Mouse (Mus musculus) left cerebral cortex, adult 9 months (tissue): ENCODE data around the gene Sult2b1.

Source experiments
- DNase-seq, 2 experiments: peaks; one replicate each; pipeline ENCODE4 v3.0.0; 2022; ENCODE audit warnings: low spot score in 2 of 2

The Sult2b1 gene

DNA sequence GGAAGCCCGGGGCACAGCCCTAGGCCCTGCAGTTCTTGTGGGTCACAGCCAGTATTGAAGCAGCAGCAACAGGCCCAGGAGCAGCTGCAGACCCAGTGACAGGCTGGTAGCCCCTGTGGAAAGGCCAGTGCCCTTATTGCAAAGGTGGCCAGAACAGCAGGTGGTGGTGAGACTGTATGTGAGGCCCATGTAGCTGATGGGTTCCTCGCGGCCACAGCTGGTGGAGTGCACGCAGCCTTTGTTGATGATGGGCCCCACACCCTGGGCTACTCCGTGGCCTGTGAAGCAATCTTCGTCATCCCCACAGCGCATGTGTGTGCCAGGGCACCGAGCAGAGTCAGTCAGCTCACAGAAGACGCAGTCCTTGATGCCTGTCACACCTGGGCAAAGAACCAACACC, 59.3 kb downstream of the Sult2b1 start:
- no peak for DNase-seq

DNA sequence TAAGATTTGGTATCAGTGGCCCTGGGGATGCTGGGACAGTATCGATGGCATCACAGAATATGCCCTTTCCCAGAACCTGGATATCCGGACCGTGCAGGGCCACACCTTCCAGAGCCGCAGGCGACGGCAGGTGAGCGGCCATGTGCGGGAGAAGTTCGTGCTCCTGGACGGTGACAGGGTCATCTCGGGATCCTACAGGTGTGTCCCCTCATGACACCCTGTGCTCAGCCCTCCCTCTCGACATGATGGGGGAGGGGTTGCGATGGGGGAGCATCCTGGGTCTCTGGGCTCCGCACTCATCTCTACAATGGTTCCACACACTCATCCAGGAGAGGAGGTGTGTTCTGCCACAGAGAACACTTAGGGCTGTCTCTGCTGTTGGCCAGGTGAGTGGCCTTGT, 60.7 kb downstream of the Sult2b1 start:
- DNase-seq, result no peak

DNA sequence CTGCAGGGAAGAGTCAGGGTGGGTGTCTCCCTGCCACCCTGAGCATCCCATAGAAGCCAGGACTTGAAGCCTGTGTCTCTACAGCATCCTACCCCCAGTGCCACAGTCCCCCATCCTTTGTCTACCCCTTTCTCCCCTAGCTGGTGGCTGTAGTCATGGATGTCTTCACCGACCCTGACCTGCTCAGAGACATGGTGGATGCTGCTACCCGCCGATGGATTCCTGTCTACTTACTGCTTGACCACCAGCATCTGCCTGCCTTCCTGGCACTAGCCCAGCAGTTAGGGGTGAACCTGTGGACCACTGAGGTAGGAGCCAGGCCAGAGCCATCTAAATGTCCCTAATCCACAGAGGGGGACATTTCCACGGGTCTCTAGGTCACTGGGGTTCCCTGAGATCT, 61.2 kb downstream of the Sult2b1 start:
- DNase-seq, result no peak

DNA sequence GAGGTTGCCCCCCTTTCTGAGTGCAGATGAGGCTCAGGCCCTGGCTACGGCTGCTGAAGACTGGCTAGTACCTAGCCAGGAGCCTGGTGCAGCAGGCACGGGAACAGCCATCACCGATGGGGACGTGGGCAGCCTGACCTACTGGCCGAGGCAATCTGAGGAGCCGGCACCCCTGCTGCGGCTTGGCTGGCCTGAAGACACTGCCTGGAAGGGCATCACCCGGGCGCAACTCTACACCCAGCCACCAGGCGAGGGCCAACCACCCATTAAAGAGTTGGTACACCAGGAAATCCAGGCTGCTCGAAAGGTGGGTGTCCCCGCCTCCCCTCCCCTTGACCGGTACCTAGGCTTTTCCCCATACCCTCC, 62.1 kb downstream of the Sult2b1 start:
- no peak for DNase-seq

- DNase-seq, result no peak
These were observed 62.7 kb downstream of the Sult2b1 start for GRCm38 (mm10) chr7:45721642-45722347.

DNA sequence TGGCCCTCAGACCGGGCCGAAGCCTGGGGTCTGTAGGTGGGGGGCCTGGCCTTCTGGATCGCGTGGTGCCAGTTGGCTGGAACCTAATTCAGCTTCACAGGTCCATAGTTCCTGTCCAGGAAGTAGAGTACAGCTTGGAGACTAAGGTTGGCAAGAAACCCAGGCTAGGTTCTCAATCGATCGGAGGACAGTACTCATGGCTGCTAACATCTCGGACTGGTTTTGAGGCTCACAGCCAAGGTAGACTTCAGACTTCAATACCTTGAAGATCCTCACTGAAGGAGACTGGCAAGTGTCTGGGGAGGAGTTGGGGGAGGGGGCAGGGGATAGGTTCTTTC, 63.3 kb downstream of the Sult2b1 start:
- no peak for DNase-seq

GRCm38 (mm10) chr7:45720413-45721233, 63.8 kb downstream of the Sult2b1 start, which contains the start of gene Fam83e:
Gene Fam83e, plus strand, starts transcription at chr7:45721212.
- DNase-seq, result no peak

DNA sequence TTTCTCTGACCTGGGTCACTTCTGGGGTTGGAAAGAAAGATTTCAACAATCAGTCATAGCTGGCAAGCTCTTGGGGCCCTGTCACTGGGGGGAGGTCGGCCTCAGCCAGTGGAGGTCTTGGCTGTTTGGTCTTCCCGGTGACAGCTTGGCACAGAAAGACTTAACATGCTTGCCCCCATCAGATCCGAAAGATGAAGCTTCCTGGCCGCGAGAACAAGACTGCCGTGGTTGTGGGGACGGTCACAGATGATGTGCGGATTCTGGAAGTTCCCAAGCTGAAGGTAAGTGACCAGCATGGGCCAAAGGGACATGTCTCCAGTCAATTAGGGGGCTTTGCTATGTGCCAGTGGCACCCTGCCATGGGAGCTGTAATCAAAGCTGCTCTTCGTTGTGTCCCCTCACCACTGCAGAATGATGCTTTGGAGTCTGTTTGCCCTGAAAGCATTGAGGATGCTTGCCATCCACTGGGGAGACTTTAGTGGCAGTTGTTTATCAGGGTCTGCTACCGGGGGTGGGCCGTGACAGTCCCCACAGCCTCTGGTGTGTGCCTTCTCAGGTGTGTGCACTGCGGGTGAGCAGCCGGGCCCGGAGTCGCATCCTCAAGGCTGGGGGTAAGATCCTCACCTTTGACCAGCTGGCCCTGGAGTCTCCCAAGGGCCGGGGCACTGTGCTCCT, 64.6 kb downstream of the Sult2b1 start:
- DNase-seq, result no peak

GRCm38 (mm10) chr7:45719180-45719579, 65.3 kb downstream of the Sult2b1 start:
- no peak for DNase-seq

- no peak for DNase-seq
These were observed 66.1 kb downstream of the Sult2b1 start for GRCm38 (mm10) chr7:45718331-45718730.

DNA sequence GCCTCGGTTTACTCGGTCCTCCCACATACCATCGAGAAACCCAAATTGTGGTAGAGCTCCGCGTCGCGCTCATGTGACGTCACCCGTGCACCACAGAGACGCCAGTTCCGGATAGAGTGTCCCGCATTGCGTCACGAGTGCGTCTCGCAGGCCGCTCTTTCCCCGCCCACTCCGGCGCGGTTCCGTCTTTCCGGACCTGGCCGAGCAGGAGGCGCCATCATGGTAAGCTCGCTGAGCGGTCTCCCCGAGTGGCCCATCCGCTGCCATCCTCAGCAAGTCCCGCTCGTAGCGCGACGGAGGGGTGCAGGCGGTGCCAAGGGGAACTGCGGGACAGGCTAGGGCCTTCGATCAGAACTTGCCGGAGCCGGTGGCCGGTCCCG, 66.6 kb downstream of the Sult2b1 start, which contains the start of gene Sphk2:
TSS of gene Sphk2 (minus strand) at position 85 of the 380 bp plus-strand sequence.
- DNase-seq, result peak; percentile 96 to 99

DNA sequence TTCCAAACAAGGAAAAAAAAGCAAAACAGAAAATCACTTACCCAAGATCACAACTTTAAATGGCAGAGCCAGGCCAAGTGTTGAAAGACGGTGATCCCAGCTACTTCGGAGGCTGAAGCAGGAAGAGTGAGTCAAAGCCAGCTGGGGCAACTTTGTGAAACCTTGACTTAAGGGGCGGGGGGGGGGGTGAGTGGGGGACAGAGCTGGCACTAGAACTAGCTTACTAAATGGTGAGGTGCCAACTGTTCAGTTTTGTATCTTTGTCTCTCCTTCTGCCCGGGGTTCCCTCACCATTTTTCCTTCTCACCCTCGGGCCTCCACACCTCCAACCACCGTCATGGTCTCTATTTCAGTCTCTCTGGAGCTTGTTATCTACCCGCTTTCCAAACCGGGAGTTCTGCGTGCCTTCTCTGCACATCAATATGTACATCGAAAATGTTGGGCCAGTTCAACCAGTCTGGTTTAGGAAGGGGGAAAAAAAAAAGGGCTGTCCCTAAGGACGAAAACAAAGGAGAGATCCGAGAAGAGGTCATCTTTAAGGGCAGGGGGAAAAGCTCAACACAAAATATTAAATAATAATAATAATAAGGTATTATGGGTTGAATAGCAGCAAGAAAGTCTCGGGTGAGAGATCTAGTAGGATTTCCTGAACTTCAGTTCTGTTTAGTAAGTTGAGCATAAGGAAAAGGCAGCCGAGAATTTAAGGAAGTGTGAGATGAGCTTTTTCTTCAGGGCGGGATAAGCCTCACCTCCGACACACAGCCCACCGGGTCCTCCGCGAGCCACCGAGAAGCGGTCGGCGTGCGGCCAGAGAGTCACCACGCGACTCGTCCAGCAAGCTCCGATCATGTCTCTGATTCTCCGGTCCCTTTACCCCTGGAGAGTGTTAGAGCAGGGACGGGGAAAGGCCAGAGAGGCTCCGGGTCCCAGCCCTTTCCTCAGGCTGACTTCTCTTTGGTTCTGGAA, 67.2 kb downstream of the Sult2b1 start:
- DNase-seq, result no peak

DNA sequence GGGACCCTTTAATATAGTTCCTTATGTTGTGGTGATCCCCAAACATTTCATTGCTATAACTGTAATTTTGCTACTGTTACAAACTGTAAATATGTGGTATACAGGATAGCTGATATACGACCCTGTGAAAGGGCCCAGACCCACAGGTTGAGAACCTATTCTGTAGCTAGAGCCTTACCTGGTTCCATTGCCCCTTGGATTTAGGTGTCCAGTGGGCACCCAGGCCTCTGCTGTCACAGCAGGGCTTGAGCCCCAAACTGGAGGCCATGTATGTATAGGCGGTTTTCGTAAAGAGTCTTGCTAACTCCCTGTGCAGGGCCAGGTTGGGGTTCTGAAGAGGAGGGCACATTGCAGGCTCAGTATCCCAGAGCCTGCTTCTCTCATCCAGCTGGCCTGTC, 68.0 kb downstream of the Sult2b1 start:
- DNase-seq, result no peak

GRCm38 (mm10) chr7:45715741-45716459, 68.6 kb downstream of the Sult2b1 start:
- DNase-seq, result no peak

DNA sequence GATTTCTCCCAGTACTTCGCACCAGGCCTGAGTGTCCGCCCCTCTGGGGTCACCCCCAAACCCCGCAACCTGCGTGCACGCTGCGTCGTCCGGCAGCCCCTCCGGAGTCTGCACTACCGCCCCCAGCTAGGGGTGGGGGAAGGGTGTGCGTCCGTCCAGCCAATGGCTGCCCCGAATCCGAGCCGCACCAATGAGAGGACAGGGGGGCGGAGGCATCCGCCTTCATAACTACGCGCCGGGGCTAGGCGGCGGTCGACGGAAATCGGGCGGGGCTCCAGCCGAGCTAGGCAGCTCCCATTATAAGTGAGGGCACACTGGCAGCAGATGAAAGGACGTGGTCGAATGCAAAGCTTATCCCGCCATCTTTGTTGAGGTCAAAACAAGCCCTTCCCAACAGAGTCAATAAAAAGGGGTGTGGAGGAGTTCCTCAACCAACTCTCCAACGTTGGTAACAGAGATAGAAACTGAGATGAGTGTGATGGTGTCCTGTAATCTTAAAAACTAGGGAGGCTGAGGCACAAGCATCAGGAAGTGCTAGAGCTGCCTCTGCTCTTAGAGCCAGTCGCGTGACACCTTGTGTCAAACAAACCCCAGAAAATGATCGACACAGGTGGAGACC, 69.3 kb downstream of the Sult2b1 start, which contains the start of gene Rpl18:
TSS of gene Rpl18 (plus strand) at position 368 of the 619 bp plus-strand sequence.
- DNase-seq, result peak; percentile 97 to 99

GRCm38 (mm10) chr7:45714630-45715089, 69.8 kb downstream of the Sult2b1 start:
- no peak for DNase-seq

DNA sequence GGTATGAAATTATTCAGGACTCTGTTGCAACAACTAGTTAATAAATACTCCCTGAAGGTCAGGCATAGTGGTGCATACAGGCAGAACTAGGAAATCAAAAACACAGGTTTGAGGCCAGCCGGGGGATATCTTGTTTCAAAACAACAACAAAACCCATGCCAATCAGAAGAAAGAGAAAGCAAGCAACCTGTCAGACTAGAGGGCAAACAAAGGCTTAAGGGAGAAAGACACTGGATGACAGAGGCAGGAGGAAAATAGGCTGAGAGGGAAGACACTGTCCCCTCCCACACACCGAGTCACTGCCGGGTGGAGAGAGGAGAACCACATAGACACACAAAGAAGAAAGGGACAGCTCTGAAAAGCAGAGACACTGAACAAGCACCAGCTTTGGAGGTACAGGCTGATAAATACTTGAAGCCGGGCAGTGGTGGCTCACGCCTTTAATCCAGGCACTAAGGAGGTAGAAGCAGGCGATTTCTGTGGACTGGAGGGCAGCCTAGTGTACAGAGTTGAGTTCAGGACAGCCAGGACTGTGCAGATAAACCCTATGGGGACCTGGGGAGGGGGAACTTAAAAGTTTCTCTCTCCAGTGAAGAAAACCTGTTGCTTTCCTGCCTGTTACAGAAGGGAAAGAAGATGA, 70.5 kb downstream of the Sult2b1 start:
- no peak for DNase-seq

GRCm38 (mm10) chr7:45713396-45713795, 71.1 kb downstream of the Sult2b1 start:
- DNase-seq, result no peak

- DNase-seq, result no peak
These were observed 72.3 kb downstream of the Sult2b1 start for GRCm38 (mm10) chr7:45712022-45712757.
